Mouse (Mus musculus) cerebellum, adult 11 months (tissue): Measurements from ENCODE around the gene Fam241a.

ENCODE experiments used
- DNase-seq: peaks from one replicate; pipeline ENCODE4 v3.0.0; 2022

Gene Fam241a

GRCm38 (mm10) chr3:127834040-127834439, 62.1 kb downstream of the Fam241a start:
- DNase-seq, result no peak

DNA sequence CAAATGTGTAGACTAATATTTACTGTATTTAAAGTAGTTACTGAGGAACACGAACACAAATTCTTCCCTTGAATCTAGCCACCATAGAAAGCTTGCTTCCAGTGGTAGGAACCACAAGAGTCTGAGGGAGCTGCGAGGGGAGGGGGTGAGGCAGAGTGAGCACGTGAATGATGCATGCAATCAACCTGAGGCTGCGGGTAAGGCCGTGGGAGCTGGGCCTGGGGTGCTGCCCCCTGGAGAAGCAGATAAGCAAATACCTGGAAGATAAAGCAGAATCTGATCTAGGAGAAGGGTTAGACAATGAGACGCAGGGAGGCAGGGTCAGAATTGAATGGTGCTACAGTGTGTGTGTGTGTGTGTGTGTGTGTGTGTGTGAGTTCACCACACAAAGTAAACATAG, 65.0 kb downstream of the Fam241a start:
- no peak for DNase-seq

DNA sequence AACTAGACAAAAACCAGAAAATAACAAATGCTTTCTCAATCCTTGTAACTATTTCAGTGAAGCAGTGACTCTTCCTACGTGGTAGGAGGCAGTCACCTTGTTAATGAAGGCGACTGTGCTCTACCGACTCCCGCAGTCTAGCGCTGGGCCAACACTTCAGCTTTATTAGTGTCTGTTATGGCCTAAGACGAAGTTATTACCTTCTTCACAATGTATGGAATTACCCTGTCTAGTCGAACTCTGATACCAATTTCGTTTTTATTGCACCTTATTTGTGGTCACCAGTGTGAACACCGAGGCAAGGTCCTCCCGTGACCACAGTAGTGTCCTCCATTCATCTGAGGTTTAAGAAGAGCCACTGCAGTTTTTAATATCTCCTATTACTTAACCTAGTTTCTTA, 65.9 kb downstream of the Fam241a start:
- no peak for DNase-seq

DNA sequence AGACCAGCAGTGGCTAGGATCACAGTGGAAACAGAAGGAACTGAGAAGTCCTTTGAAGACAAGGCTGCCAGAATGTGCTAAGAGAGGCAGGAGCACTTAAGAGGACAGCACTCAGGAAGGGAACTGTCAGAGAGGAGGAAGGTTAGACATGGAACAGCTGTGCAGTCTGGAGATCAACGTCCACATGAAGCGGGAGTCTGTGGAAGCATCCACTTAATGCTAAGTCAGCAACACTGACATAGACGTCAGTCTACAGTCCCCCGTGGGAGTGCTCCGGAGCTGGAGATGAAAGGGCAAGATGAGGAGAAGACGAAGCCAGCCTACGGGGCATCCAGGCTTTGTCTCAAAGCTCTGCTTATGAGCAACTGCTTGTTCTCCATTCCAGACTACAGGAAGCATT, 69.0 kb downstream of the Fam241a start:
- DNase-seq, result no peak

- DNase-seq, result no peak
Observed at GRCm38 (mm10) chr3:127826503-127826902, 69.6 kb downstream of the Fam241a start.

DNA sequence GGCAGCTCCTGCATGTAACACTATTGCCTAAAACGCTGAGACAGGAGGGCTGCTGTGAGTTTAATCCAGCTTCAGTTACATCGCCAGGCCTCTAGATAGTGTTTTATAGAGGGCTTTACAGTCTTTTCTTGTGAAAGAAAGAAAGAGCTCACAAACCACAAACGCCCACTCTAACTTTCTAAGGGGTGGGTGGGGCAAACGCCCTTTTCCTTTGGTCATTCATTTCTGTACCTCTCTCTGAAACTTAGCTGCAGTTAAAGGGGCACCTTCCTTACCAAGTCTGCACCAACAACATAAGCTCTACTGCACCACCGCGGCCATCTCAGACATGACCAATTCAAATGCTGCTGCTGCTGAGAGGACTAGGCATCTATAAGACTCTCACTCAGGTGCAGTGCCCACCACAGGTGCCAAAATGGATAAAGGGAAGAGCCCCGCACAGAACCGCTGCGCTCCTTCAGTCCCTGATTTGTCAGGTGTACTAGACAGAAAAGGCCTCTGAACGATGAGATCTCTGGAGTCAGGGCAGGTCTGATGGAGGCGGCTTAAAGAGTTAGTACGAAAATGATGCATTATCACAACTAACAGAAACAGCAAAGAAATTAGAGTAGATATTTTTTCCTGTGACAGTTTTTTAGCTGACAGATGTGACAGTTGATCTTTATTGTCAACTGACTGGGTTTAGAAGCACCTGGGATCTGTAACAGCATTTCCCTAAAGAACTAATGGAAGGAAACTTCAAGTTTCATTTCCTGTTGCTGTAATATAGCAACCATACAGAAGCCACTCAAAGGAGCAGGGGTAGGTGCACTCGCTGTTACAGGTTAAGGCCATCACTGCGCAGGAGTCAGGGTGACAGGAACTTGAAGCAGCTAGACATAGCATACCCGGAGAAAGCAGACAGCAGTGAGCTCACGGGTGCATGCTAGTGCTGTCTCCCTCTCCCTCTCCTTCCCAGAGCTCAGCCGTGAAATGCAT, 71.9 kb downstream of the Fam241a start:
- DNase-seq, result no peak

GRCm38 (mm10) chr3:127821209-127821608, 74.9 kb downstream of the Fam241a start:
- DNase-seq, result no peak

- no peak for DNase-seq
Observed at GRCm38 (mm10) chr3:127820400-127820799, 75.7 kb downstream of the Fam241a start.
